Mouse (Mus musculus) stomach, postnatal 0 days (tissue): ENCODE data around the gene E030018B13Rik.

ENCODE experiments used
- CTCF ChIP-seq: IDR thresholded peaks from 2 replicates; pipeline ENCODE4 v1.5.1; 2016; ENCODE audit warnings: antibody characterized with exemption, low read depth, mild to moderate bottlenecking, moderate library complexity
- EP300 ChIP-seq: optimal IDR thresholded peaks from 2 replicates; pipeline ENCODE3; 2016; ENCODE audit warnings: antibody characterized with exemption

GRCm38 (mm10) chr7:63902604-63903210, 13.9 kb upstream of the E030018B13Rik start:
- no peak for TF ChIP-seq CTCF
- no peak for TF ChIP-seq EP300
